ENCODE assay signal across 18 mouse cellular contexts in genomic region chr11:32064511-32064862, GRCm38 (mm10).
DNase-seq lines count a peak whose midpoint lies in the region; ATAC-seq and TF ChIP-seq lines count a peak whose summit lies in the region.
"Had no signal": no experiment of that assay in that cellular context is flagged by ENCODE, and none has a peak within 500 bp of the region (broad histone marks: within the 10 kb centered on the region; RNA-seq: fewer than 3 reads in every experiment).

No protein-coding gene starts in this region.

- no peak for TF ChIP-seq POLR2A in brain, embryonic 14.5 days (IDR thresholded peaks at IDR 0.05; ENCODE audit: borderline replicate concordance, extremely low read depth, insufficient read depth, insufficient read length, poor library complexity, severe bottlenecking)

- no peak for TF ChIP-seq CTCF in brain, embryonic 14.5 days (IDR thresholded peaks at IDR 0.05; ENCODE audit: borderline replicate concordance, extremely low read depth, insufficient read depth, insufficient read length)

- H3K4me1 ChIP-seq in forebrain, embryonic 14.5 days (ENCODE audit: control insufficient read depth, insufficient read depth, low read length): peaks cover 33% of the 10 kb centered on the region
- H3K4me1 ChIP-seq in hindbrain, embryonic 14.5 days (replicated peaks; ENCODE audit: control insufficient read depth, insufficient read depth, low read length): peaks cover 28% of the 10 kb centered on the region
- peaks cover 39% of the 10 kb centered on the region for H3K4me1 ChIP-seq in midbrain, embryonic 14.5 days (ENCODE audit: control insufficient read depth, insufficient read depth, low read length)

- peak overlapping the region; percentile 93 for H3K27ac ChIP-seq in forebrain, embryonic 14.5 days (ENCODE audit: low read depth, low read length)
- peak overlapping the region; percentile 84 for H3K27ac ChIP-seq in hindbrain, embryonic 14.5 days
- H3K27ac ChIP-seq in midbrain, embryonic 14.5 days (replicated peaks; ENCODE audit: low read depth, low read length): peak overlapping the region; percentile 97
- H3K27ac ChIP-seq: kidney, postnatal 0 days; stomach, embryonic 15.5 days had no signal

- peak overlapping the region; percentile 20 for H3K4me2 ChIP-seq in forebrain, embryonic 14.5 days (ENCODE audit: low read length)
- no peak overlapping the region for H3K4me2 ChIP-seq in hindbrain, embryonic 14.5 days (replicated peaks)
- H3K4me2 ChIP-seq in midbrain, embryonic 14.5 days (ENCODE audit: low read length): peak overlapping the region; percentile 36
- H3K4me2 ChIP-seq: lung, embryonic 14.5 days; stomach, embryonic 15.5 days had no signal

- H3K36me3 ChIP-seq in forebrain, embryonic 14.5 days (ENCODE audit: control insufficient read depth, insufficient read depth, low read length): peaks cover 12% of the 10 kb centered on the region
- peaks cover 14% of the 10 kb centered on the region for H3K36me3 ChIP-seq in hindbrain, embryonic 14.5 days (replicated peaks; ENCODE audit: control insufficient read depth, insufficient read depth)
- H3K36me3 ChIP-seq in midbrain, embryonic 14.5 days (ENCODE audit: control insufficient read depth, insufficient read depth, low read length): peaks cover 18% of the 10 kb centered on the region
- H3K36me3 ChIP-seq: stomach, embryonic 15.5 days had no signal

- ATAC-seq in forebrain, embryonic 14.5 days: no peak; the same call in none of the 2 replicates
- ATAC-seq in hindbrain, embryonic 14.5 days (ENCODE audit: low FRiP score): peak; percentile 36; the same call in 1 of the 2 replicates
- ATAC-seq in midbrain, embryonic 14.5 days (ENCODE audit: low FRiP score, low TSS enrichment): peak; percentile 21; the same call in 1 of the 2 replicates

- H3K9me3 ChIP-seq in forebrain, embryonic 14.5 days (replicated peaks; ENCODE audit: control insufficient read depth, low read length): no peaks in the 10 kb centered on the region
- no peaks in the 10 kb centered on the region for H3K9me3 ChIP-seq in hindbrain, embryonic 14.5 days (ENCODE audit: control insufficient read depth, low read length)
- no peaks in the 10 kb centered on the region for H3K9me3 ChIP-seq in midbrain, embryonic 14.5 days (ENCODE audit: control insufficient read depth, low read length)
- H3K9me3 ChIP-seq: stomach, embryonic 15.5 days had no signal

- 9% methylated on average over 5 of the region's 5 CpGs for WGBS in forebrain, embryonic 14.5 days
- 8% methylated on average over 5 of the region's 5 CpGs for WGBS in hindbrain, embryonic 14.5 days
- 6% methylated on average over 5 of the region's 5 CpGs for WGBS in midbrain, embryonic 14.5 days

- H3K27me3 ChIP-seq in forebrain, embryonic 14.5 days (replicated peaks; ENCODE audit: control insufficient read depth, insufficient read depth, low read length): no peaks in the 10 kb centered on the region
- no peaks in the 10 kb centered on the region for H3K27me3 ChIP-seq in hindbrain, embryonic 14.5 days (ENCODE audit: control insufficient read depth, insufficient read depth, low read length)
- no peaks in the 10 kb centered on the region for H3K27me3 ChIP-seq in midbrain, embryonic 14.5 days (ENCODE audit: control insufficient read depth, insufficient read depth, low read length)
- H3K27me3 ChIP-seq: stomach, embryonic 15.5 days had no signal

- peak overlapping the region; percentile 45 for H3K9ac ChIP-seq in forebrain, embryonic 14.5 days (ENCODE audit: low read length)
- 0 out of 2 replicates have a peak overlapping the region, but pooled peaks have one; percentile 45 for H3K9ac ChIP-seq in hindbrain, embryonic 14.5 days
- peak overlapping the region; percentile 29; the same call in 1 of the 2 replicates for H3K9ac ChIP-seq in midbrain, embryonic 14.5 days (replicated peaks; ENCODE audit: low read length)
- H3K9ac ChIP-seq: lung, embryonic 14.5 days; stomach, embryonic 15.5 days had no signal

- no peak overlapping the region for H3K4me3 ChIP-seq in forebrain, embryonic 14.5 days (ENCODE audit: low read depth, low read length)
- no peak overlapping the region for H3K4me3 ChIP-seq in hindbrain, embryonic 14.5 days (replicated peaks; ENCODE audit: low read length)
- no peak overlapping the region for H3K4me3 ChIP-seq in midbrain, embryonic 14.5 days (replicated peaks; ENCODE audit: low read depth, low read length)
- H3K4me3 ChIP-seq: stomach, embryonic 15.5 days had no signal

- peak; percentile 49 for DNase-seq in brain, embryonic 14.5 days (ENCODE audit: low read depth)
- no peak for DNase-seq in forebrain, embryonic 14.5 days (ENCODE audit: low spot score)
- no peak for DNase-seq in hindbrain, embryonic 14.5 days (ENCODE audit: low spot score)
- peak; percentile 50 for DNase-seq in midbrain, embryonic 14.5 days
- DNase-seq in urinary bladder, adult 18-20 months (ENCODE audit: low spot score in 2 of 2): no peak
- DNase-seq in left cerebral cortex, adult 9 months (ENCODE audit: low spot score in 2 of 2): no peak
- DNase-seq in Muller cell, postnatal 12 days (ENCODE audit: inconsistent ontology term): no peak
- DNase-seq in kidney, postnatal 10 days: no peak
- DNase-seq: adrenal gland, postnatal 14 days; cerebellum, adult 9-10 months; heart, adult 18-20 months; heart, postnatal 4 days; kidney, adult 11 months; liver; lung, embryonic 14.5 days; thymus, adult 2 months had no signal

Comparison
In these comparisons a context has a peak if more than half of its experiments do, and no peak if none do; other contexts are left out.
1. DNase-seq: peak in brain, embryonic 14.5 days (single experiment) and midbrain, embryonic 14.5 days (single experiment); none in forebrain, embryonic 14.5 days (single experiment), hindbrain, embryonic 14.5 days (single experiment), urinary bladder, adult 18-20 months (0 of 2), left cerebral cortex, adult 9 months (0 of 2), Muller cell, postnatal 12 days (single experiment) and kidney, postnatal 10 days (single experiment).
2. Peak in every context shown above with its lines, with median percentiles within 50 percentile points of each other: H3K27ac ChIP-seq and H3K9ac ChIP-seq.